Mouse (Mus musculus): ENCODE results near the gene Nckap5.

- TF ChIP-seq CTCF (IDR thresholded peaks at IDR 0.05 in 2 of 3, conservative IDR thresholded peaks at IDR 0.05 in 1 of 3; ENCODE audit: control insufficient read depth in 1 of 3, insufficient read depth in 1 of 3, low read depth in 2 of 3, low read length in 3 of 3, poor library complexity in 1 of 3, severe bottlenecking in 1 of 3) (no peak), POLR2A (IDR thresholded peaks at IDR 0.05; ENCODE audit: control insufficient read depth in 1 of 2, insufficient read depth in 1 of 2, low read depth in 1 of 2, low read length in 2 of 2, poor library complexity in 1 of 2) (no peak), MAFK (IDR thresholded peaks at IDR 0.05; ENCODE audit: borderline replicate concordance, low read depth, low read length) (no peak)
These were observed 806.1 kb downstream of the Nckap5 start for GRCm38 (mm10) chr1:126024518-126024917.

Measured in MEL (cell line).